Mouse (Mus musculus) C2C12 (cell line): Measurements from ENCODE around the gene Klf5. TPM values are rescaled to one million over a fixed set of nuclear protein-coding genes. Genes with fewer than 3 reads are reported as not detected.
A peak's percentile ranks its signal among the peaks of the same experiment; 100 is the strongest.

Source experiments
- H3K27me3 ChIP-seq: one replicate; pipeline ENCODE4 v1.6.1; 2011; ENCODE audit not compliant: control insufficient read depth, insufficient read depth, insufficient read length
- H3K36me3 ChIP-seq: one replicate; pipeline ENCODE4 v1.6.1; 2011; ENCODE audit not compliant: control insufficient read depth, insufficient read depth
- H3K4me3 ChIP-seq: one replicate; pipeline ENCODE4 v1.5.1; 2011; ENCODE audit warnings: mild to moderate bottlenecking, control low read depth; ENCODE audit not compliant: poor library complexity, insufficient read depth, severe bottlenecking
- H3K79me2 ChIP-seq: one replicate; pipeline ENCODE4 v1.6.1; 2011; ENCODE audit not compliant: control insufficient read depth, insufficient read depth
- H3K79me3 ChIP-seq: one replicate; pipeline ENCODE4 v1.6.1; 2011; ENCODE audit warnings: low read depth, control low read depth
- H3ac ChIP-seq: one replicate; pipeline ENCODE3; 2011; ENCODE audit warnings: low read depth; ENCODE audit not compliant: control insufficient read depth, insufficient read length
- CEBPB ChIP-seq: IDR thresholded peaks from one replicate; pipeline ENCODE4 v1.6.1; 2011; ENCODE audit warnings: low read depth, mild to moderate bottlenecking, control low read depth, moderate library complexity
- CTCF ChIP-seq: IDR thresholded peaks from one replicate; pipeline ENCODE4 v1.5.1; 2011; ENCODE audit not compliant: control insufficient read depth, insufficient read depth, insufficient read length
- FOSL1 ChIP-seq: IDR thresholded peaks from one replicate; pipeline ENCODE4 v1.8.0; 2011; ENCODE audit warnings: mild to moderate bottlenecking, low read length; ENCODE audit not compliant: poor library complexity, insufficient read depth, severe bottlenecking
- MAX ChIP-seq: IDR thresholded peaks from one replicate; pipeline ENCODE4 v1.6.1; 2011; ENCODE audit warnings: mild to moderate bottlenecking, control low read depth
- MYOD1 ChIP-seq: IDR thresholded peaks from one replicate; pipeline ENCODE4 v1.6.1; 2011; ENCODE audit warnings: low read depth; ENCODE audit not compliant: control insufficient read depth, insufficient read length
- MYOG ChIP-seq: IDR thresholded peaks from one replicate; pipeline ENCODE4 v1.6.1; 2011; ENCODE audit not compliant: control insufficient read depth, insufficient read length; ENCODE audit errors: extremely low read depth
- USF1 ChIP-seq: IDR thresholded peaks from one replicate; pipeline ENCODE4 v1.6.1; 2011; ENCODE audit warnings: low read depth, mild to moderate bottlenecking, control low read depth, moderate library complexity
- polyA plus RNA-seq: library from polyadenylated mRNA; unstranded; fragments of >200 nt; fragmentation: generic; extraction: Trizol; gene quantifications from one replicate; pipeline ENCODE4 v1.2.1, GENCODE M21; 2012; ENCODE audit warnings: missing spikeins

Gene Klf5
- polyA plus RNA-seq, 1 experiment = 26.7 TPM

DNA sequence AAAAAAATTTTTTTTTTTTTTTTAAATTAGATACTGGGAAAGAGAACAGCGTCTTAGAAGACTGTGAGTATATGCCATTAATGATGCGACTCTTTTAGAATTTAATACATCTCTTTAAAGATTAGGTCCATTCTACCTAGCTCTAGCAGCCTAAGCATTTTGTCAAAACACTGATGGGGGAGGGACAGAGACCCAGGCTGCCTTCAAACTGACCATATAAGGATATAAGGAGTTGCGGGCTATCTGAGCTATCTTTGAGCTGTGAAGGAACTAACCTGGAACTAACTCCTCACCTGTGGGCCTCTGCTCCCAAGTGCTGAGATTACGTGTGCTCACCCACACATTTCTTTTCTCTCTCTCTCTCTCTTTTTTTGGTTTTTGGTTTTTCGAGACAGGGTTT, 6.3 kb upstream of the Klf5 start:
- Histone ChIP-seq H3K4me3 (no peak overlapping the region), H3K36me3 (no peaks in the 10 kb centered on the region), H3K79me3 (no peaks in the 10 kb centered on the region), H3K27me3 (no peaks in the 10 kb centered on the region), H3ac (no peak overlapping the region), H3K79me2 (no peaks in the 10 kb centered on the region)
- TF ChIP-seq MYOD1 (no peak), FOSL1 (no peak), MYOG (no peak), CEBPB (no peak), MAX (no peak), USF1 (no peak), CTCF (no peak)

DNA sequence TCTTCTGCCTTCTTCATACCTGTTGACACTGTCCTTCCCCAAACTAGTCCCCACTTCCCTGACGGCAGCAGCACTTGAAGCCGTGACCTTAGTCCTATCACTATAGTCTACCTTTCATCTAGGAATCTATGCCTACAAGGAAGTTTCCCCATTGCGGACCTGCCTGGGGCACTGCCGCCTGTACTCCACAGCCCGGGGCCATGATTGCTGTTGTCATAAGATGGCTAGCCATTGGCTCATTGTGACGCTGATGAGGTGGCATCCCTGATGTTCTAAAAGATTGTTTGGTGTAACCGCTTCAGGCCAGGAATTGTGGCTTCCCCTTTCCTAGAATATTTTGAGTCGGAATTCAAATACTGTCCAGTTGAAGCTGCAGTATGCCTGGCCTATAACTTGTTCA, 4.1 kb upstream of the Klf5 start:
- H3K4me3 ChIP-seq = no peak overlapping the region
- H3K36me3 ChIP-seq = no peaks in the 10 kb centered on the region
- no peak overlapping the region for H3ac ChIP-seq
- H3K79me2 ChIP-seq = peaks cover 9% of the 10 kb centered on the region
- no peaks in the 10 kb centered on the region for H3K27me3 ChIP-seq
- H3K79me3 ChIP-seq = peaks cover 2% of the 10 kb centered on the region
- TF ChIP-seq CEBPB = no peak
- no peak for TF ChIP-seq MYOD1
- TF ChIP-seq MAX = no peak
- TF ChIP-seq MYOG = no peak
- TF ChIP-seq CTCF = no peak
- TF ChIP-seq USF1 = no peak

DNA sequence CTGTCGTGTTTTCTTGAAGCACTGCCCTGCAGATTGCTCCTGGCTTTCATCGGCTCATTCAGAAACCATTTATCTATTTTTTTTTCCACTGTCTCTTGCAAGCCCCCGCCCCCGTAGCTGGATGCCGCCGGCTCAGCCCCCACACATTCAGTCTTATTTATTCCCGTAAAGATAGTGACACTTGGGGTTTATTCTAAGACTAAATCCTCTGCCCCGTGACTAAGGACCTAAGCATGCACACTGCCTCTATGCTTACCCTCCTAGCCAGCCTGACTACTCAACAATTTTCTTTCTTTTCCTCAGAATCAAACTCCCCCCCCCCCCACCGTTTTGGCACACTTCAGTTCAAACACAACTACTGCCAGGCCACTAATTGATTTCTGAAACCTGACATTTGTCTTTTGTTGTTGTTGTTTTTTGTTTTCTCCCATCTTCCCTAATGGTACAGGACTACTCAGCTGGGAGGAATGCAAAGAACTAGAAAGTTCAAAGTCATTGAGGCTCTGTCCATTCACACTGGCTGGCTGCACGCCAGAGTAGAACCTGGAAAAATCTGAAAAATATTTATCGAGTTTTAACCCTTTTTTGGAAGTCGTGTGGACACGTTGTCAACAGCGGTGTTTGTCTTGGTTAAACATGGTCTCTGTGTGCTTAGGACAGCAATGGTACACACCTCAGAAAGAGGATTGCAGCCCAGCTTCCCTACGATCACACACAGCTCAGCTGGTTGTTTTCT, 2.7 kb upstream of the Klf5 start:
- H3K36me3 ChIP-seq = no peaks in the 10 kb centered on the region
- H3K79me2 ChIP-seq = peaks cover 22% of the 10 kb centered on the region
- no peak overlapping the region for H3K4me3 ChIP-seq
- peaks cover 16% of the 10 kb centered on the region for H3K79me3 ChIP-seq
- H3ac ChIP-seq = no peak overlapping the region
- H3K27me3 ChIP-seq = no peaks in the 10 kb centered on the region
- no peak for TF ChIP-seq MYOD1
- no peak for TF ChIP-seq CTCF
- no peak for TF ChIP-seq MYOG
- TF ChIP-seq USF1 = no peak
- TF ChIP-seq MAX = no peak
- TF ChIP-seq CEBPB = no peak
- TF ChIP-seq FOSL1 = no peak

DNA sequence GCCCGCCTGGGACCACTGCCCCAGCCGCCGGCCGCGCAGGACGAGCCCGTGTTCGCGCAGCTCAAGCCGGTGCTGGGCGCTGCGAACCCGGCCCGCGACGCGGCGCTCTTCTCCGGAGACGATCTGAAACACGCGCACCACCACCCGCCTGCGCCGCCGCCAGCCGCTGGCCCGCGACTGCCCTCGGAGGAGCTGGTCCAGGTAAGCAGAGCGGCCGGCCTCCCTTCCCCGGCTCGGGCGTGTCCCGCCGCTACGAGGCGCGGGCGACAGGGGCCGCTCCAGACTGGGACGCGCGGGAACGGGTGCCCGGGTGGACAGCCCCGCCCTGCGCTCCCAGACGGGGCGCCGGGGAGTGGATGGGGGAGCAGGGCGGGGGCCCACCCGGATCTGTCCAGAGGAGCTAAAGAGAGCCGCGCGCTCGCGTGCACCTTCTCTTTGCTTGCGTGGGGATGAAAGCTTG, 561 bp downstream of the Klf5 start:
- Histone ChIP-seq H3K4me3 (peak overlapping the region; percentile 84), H3K79me2 (peaks cover 55% of the 10 kb centered on the region), H3K27me3 (no peaks in the 10 kb centered on the region), H3K79me3 (peaks cover 46% of the 10 kb centered on the region), H3K36me3 (peaks cover 28% of the 10 kb centered on the region), H3ac (peak overlapping the region; percentile 74)
- TF ChIP-seq CEBPB (no peak), MYOD1 (no peak), USF1 (no peak), MYOG (no peak), CTCF (no peak), FOSL1 (no peak), MAX (no peak)

DNA sequence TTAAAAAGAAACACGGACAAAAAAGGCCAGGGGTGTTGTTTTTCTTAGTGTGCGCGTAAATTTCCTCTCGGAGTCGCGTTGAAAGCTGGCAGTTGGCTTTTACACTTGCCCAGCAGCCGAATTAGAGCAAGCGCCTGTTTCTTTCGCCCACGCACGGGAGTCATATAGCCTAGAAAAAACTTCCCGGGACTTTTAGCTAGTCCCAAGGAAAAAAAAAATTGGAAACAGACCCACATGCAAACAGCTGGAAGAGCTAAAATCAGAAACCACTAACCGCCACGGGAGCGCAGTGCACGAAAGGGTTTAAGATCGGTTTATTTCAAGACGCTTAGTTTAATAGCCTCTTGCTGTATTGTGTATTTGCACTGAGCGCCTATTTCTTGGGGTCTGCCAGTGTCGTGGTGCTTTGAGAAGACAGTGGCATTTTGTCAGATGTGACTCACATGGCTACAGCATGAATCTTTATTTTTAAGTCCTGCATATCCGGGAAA, 1.3 kb downstream of the Klf5 start:
- peak overlapping the region; percentile 84 for H3K4me3 ChIP-seq

DNA sequence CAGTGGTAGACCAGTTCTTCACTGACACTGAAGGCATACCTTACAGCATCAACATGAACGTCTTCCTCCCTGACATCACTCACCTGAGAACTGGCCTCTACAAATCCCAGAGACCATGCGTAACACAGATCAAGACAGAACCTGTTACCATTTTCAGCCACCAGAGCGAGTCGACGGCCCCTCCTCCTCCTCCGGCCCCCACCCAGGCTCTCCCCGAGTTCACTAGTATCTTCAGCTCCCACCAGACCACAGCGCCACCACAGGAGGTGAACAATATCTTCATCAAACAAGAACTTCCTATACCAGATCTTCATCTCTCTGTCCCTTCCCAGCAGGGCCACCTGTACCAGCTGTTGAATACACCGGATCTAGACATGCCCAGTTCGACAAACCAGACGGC, 3.0 kb downstream of the Klf5 start:
- Histone ChIP-seq H3K79me3 (peaks cover 70% of the 10 kb centered on the region), H3K27me3 (no peaks in the 10 kb centered on the region), H3K79me2 (peaks cover 79% of the 10 kb centered on the region), H3K4me3 (no peak overlapping the region), H3K36me3 (peaks cover 53% of the 10 kb centered on the region), H3ac (no peak overlapping the region)
- TF ChIP-seq MYOG (no peak), MAX (no peak), CTCF (no peak), CEBPB (no peak), MYOD1 (no peak), USF1 (no peak), FOSL1 (no peak)

More for the DNA sequence above, 1.3 kb downstream of the Klf5 start:
- H3K27me3 ChIP-seq = no peaks in the 10 kb centered on the region
- no peak for TF ChIP-seq FOSL1
- no peak for TF ChIP-seq MYOD1
- peak; percentile 23 for TF ChIP-seq MAX
- peaks cover 62% of the 10 kb centered on the region for H3K79me2 ChIP-seq
- H3K79me3 ChIP-seq = peaks cover 53% of the 10 kb centered on the region
- peak overlapping the region; percentile 45 for H3ac ChIP-seq
- H3K36me3 ChIP-seq = peaks cover 35% of the 10 kb centered on the region
